Mouse (Mus musculus): ENCODE data around the gene C1qtnf4. TPM values are rescaled to one million over a fixed set of nuclear protein-coding genes. Genes with fewer than 3 reads are reported as not detected.
A peak's percentile ranks its signal among the peaks of the same experiment; 100 is the strongest.

Gene C1qtnf4
- polyA plus RNA-seq, 1 experiment from 2014 or later, result 2.9 TPM

DNA sequence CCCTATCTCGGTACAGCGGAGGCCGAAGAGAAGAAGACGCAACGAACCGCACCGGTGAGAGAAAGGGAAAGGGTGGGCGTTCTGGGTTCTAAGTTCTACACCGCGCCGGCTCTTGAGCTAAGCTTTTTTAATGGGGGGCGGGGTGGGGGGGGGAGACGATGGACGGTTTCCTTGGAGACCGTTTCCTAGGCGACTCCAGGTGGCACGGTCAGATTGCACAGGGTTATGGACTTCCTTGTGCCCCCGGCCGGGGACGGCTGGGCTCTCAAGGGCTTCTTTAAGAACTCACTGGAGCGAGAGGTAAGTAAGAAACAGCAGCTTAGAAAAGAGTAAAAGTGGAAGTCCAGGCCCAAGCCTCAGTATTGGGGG lies 19.2 kb downstream of the C1qtnf4 start:
- H3K9me3 ChIP-seq (ENCODE audit: low read length), result no peaks in the 10 kb centered on the region
- WGBS (ENCODE audit: insufficient replicate concordance), result under 1% methylated on average over 21 of the region's 21 CpGs
- ATAC-seq (peak; percentile 72), DNase-seq (no peak)
- H3K36me3 ChIP-seq (replicated peaks; ENCODE audit: insufficient read depth, low read length), result peaks cover 49% of the 10 kb centered on the region
- H3K27me3 ChIP-seq (ENCODE audit: insufficient read depth, low read length), result no peaks in the 10 kb centered on the region
- H3K27ac ChIP-seq (ENCODE audit: low read depth), result peak overlapping the region; percentile 97
- TF ChIP-seq CTCF (IDR thresholded peaks at IDR 0.05; ENCODE audit: low read depth), result no peak
- 0 out of 2 replicates have a peak, but pooled peaks have one; percentile 0 for TF ChIP-seq EP300 (IDR thresholded peaks at IDR 0.05; ENCODE audit: low read depth)
- H3K4me1 ChIP-seq (ENCODE audit: insufficient read depth), result peaks cover 24% of the 10 kb centered on the region
- peak overlapping the region; percentile 98 for H3K9ac ChIP-seq (replicated peaks)
- H3K4me3 ChIP-seq (ENCODE audit: low read depth, low read length), result peak overlapping the region; percentile 92
- H3K4me2 ChIP-seq (ENCODE audit: low read depth, low read length), result peak overlapping the region; percentile 84

DNA sequence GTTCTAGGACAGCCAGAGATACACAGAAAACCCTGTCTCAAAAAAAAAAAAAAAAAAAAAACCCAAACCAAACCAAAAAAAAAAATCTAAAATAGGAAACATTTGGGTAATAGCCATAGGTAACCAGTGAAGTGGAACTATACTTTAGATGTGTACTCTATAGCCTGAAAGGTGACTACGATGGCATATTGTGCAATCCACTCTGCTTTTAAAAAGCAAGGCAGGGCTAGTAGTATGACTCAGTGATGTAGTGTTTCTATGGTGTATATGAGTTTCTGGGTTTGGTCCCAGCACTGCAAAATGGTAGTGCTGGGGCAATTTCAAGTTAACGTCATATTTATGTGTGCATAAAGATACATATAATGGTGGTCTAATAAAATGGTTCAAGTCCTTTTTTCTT lies 21.1 kb downstream of the C1qtnf4 start:
- Histone ChIP-seq H3K4me1 (ENCODE audit: insufficient read depth) (peaks cover 24% of the 10 kb centered on the region), H3K27me3 (ENCODE audit: insufficient read depth, low read length) (no peaks in the 10 kb centered on the region), H3K4me3 (ENCODE audit: low read depth, low read length) (no peak overlapping the region), H3K9me3 (ENCODE audit: low read length) (no peaks in the 10 kb centered on the region), H3K27ac (ENCODE audit: low read depth) (no peak overlapping the region), H3K9ac (replicated peaks) (no peak overlapping the region), H3K36me3 (replicated peaks; ENCODE audit: insufficient read depth, low read length) (peaks cover 53% of the 10 kb centered on the region), H3K4me2 (ENCODE audit: low read depth, low read length) (no peak overlapping the region)
- TF ChIP-seq CTCF (IDR thresholded peaks at IDR 0.05; ENCODE audit: low read depth) (no peak), EP300 (IDR thresholded peaks at IDR 0.05; ENCODE audit: low read depth) (no peak)
- 76% methylated on average over 2 of the region's 2 CpGs for WGBS (ENCODE audit: insufficient replicate concordance)
- no peak for ATAC-seq
- DNase-seq, result no peak

DNA sequence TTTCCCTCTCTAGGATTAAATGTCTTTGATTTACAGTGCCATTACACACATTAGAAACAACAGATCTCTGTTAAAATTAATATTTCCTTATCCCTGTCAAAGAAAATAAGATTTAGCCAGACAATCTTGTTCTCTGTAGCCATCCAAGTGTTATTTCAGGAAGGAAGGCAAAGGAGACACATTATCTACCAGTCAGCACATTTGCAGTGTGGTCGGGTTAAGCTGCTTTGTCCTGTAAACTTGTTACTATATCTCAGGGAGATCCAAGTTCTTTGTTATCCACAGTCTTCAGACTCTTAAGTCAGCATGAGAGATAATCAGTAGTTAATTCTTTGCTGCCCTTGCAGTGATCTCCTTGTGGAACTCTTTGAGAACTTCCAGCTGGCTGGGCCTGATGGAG lies 25.2 kb downstream of the C1qtnf4 start:
- H3K4me2 ChIP-seq (ENCODE audit: low read depth, low read length), result no peak overlapping the region
- peaks cover 12% of the 10 kb centered on the region for H3K4me1 ChIP-seq (ENCODE audit: insufficient read depth)
- 42% methylated on average over 1 of the region's 1 CpGs for WGBS (ENCODE audit: insufficient replicate concordance)
- DNase-seq, result no peak
- H3K36me3 ChIP-seq (replicated peaks; ENCODE audit: insufficient read depth, low read length), result peaks cover 56% of the 10 kb centered on the region
- H3K9me3 ChIP-seq (ENCODE audit: low read length), result no peaks in the 10 kb centered on the region
- ATAC-seq, result no peak
- no peak overlapping the region for H3K4me3 ChIP-seq (ENCODE audit: low read depth, low read length)
- no peaks in the 10 kb centered on the region for H3K27me3 ChIP-seq (ENCODE audit: insufficient read depth, low read length)
- TF ChIP-seq CTCF (IDR thresholded peaks at IDR 0.05; ENCODE audit: low read depth), result no peak
- no peak for TF ChIP-seq EP300 (IDR thresholded peaks at IDR 0.05; ENCODE audit: low read depth)
- H3K27ac ChIP-seq (ENCODE audit: low read depth), result no peak overlapping the region
- no peak overlapping the region for H3K9ac ChIP-seq (replicated peaks)

DNA sequence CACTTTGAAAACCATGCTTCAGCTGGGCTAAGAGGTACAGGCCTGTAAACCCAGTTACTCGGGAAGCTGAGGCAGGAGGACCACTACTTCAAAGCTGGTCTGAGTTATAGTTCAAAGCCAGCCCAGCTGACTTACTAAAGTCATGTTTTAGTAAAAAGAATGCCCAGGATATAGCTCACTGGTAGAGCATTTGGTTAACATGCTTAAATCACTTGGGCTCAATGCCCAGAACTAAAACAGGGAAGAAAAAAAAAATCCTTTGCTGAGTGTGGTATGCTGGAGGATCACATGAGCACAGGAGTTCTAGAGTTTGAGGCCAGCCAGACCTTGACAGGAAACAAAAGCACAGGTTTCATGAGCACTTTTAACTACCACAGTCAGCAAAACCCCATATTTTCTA lies 26.0 kb downstream of the C1qtnf4 start:
- ATAC-seq (no peak), DNase-seq (no peak)
- no peak overlapping the region for H3K27ac ChIP-seq (ENCODE audit: low read depth)
- no peaks in the 10 kb centered on the region for H3K9me3 ChIP-seq (ENCODE audit: low read length)
- H3K27me3 ChIP-seq (ENCODE audit: insufficient read depth, low read length), result no peaks in the 10 kb centered on the region
- H3K4me2 ChIP-seq (ENCODE audit: low read depth, low read length), result no peak overlapping the region
- peaks cover 51% of the 10 kb centered on the region for H3K36me3 ChIP-seq (replicated peaks; ENCODE audit: insufficient read depth, low read length)
- no peak overlapping the region for H3K9ac ChIP-seq (replicated peaks)
- no peak overlapping the region for H3K4me3 ChIP-seq (ENCODE audit: low read depth, low read length)
- H3K4me1 ChIP-seq (ENCODE audit: insufficient read depth), result peaks cover 14% of the 10 kb centered on the region
- WGBS (ENCODE audit: insufficient replicate concordance), result 80% methylated on average over 1 of the region's 1 CpGs
- TF ChIP-seq EP300 (IDR thresholded peaks at IDR 0.05; ENCODE audit: low read depth), result no peak
- no peak for TF ChIP-seq CTCF (IDR thresholded peaks at IDR 0.05; ENCODE audit: low read depth)

DNA sequence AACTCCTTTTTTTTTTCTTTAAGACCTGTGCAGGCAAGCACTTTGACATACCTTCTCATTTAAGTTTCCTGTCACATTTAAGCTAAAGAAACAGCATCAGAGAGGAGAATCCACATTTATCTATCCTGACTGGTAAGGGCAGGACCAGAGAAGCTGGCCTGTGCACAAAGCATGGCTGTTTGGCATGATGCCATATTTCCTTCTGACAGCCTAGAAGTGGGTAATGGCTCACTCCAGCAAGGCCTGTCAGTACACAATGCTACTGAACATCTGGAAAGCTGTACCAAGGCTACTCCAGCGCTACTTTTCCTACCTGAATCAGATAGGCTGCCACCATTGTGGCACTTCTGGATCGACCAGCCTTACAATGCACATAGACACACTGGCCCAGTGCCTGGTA lies 28.0 kb downstream of the C1qtnf4 start:
- Histone ChIP-seq H3K9me3 (ENCODE audit: low read length) (no peaks in the 10 kb centered on the region), H3K27ac (ENCODE audit: low read depth) (no peak overlapping the region)
- no peak for DNase-seq

DNA sequence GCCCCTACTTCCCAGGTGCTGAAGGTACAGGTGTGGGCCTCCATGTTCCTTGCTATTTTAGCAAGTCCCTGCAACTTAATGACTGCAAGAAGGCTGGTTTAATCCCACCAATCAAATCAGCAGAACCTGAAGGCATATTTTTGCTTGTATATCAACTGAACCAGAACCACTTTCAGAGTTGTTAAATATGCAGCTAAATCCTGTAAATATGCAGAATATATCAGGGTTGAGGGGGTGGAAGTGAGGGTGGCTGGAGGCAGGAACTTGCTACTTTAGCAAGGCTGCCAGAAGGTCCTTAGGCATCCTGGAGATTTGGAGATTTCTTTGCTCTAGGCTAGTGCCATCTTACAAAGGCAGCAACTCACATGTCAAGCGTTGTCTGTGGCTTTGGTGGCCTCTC lies 29.9 kb downstream of the C1qtnf4 start:
- H3K9ac ChIP-seq (replicated peaks), result peak overlapping the region; percentile 98
- no peaks in the 10 kb centered on the region for H3K27me3 ChIP-seq (ENCODE audit: insufficient read depth, low read length)
- no peak overlapping the region for H3K27ac ChIP-seq (ENCODE audit: low read depth)
- peaks cover 22% of the 10 kb centered on the region for H3K36me3 ChIP-seq (replicated peaks; ENCODE audit: insufficient read depth, low read length)
- ATAC-seq (no peak), DNase-seq (no peak)
- peaks cover 13% of the 10 kb centered on the region for H3K4me1 ChIP-seq (ENCODE audit: insufficient read depth)
- WGBS (ENCODE audit: insufficient replicate concordance), result 74% methylated on average over 1 of the region's 1 CpGs
- H3K4me2 ChIP-seq (ENCODE audit: low read depth, low read length), result peak overlapping the region; percentile 98
- TF ChIP-seq CTCF (IDR thresholded peaks at IDR 0.05; ENCODE audit: low read depth) (no peak), EP300 (IDR thresholded peaks at IDR 0.05; ENCODE audit: low read depth) (no peak)
- no peak overlapping the region for H3K4me3 ChIP-seq (ENCODE audit: low read depth, low read length)
- H3K9me3 ChIP-seq (ENCODE audit: low read length), result no peaks in the 10 kb centered on the region

More for the DNA sequence above, 28.0 kb downstream of the C1qtnf4 start:
- H3K4me3 ChIP-seq (ENCODE audit: low read depth, low read length), result no peak overlapping the region
- peaks cover 13% of the 10 kb centered on the region for H3K4me1 ChIP-seq (ENCODE audit: insufficient read depth)
- H3K36me3 ChIP-seq (replicated peaks; ENCODE audit: insufficient read depth, low read length), result peaks cover 39% of the 10 kb centered on the region
- H3K9ac ChIP-seq (replicated peaks), result no peak overlapping the region
- H3K27me3 ChIP-seq (ENCODE audit: insufficient read depth, low read length), result no peaks in the 10 kb centered on the region
- WGBS (ENCODE audit: insufficient replicate concordance), result 86% methylated on average over 2 of the region's 2 CpGs
- TF ChIP-seq CTCF (IDR thresholded peaks at IDR 0.05; ENCODE audit: low read depth), result no peak
- TF ChIP-seq EP300 (IDR thresholded peaks at IDR 0.05; ENCODE audit: low read depth), result no peak
- no peak for ATAC-seq
- H3K4me2 ChIP-seq (ENCODE audit: low read depth, low read length), result no peak overlapping the region

Data from liver, postnatal 0 days (tissue).